Mouse (Mus musculus) left cerebral cortex, adult 6 months (tissue): Measurements from ENCODE around the gene Gm10644. TPM values are rescaled to one million over a fixed set of nuclear protein-coding genes. Genes with fewer than 3 reads are reported as not detected.

ENCODE experiments used
- long read RNA-seq, 2 experiments: library from polyadenylated mRNA; unstranded; transcript quantifications; one replicate each; pipeline ENCODE4 v2.0.0; 2019 to 2020
- polyA plus RNA-seq: library from polyadenylated mRNA; unstranded; fragments of <200 nt; fragmentation: Nextera tagmentation; gene quantifications from 2 replicates; pipeline ENCODE4 v1.2.3, GENCODE M21; 2021

Gm10644 gene
- 0.45 and 0.54 TPM in 2 replicates for polyA plus RNA-seq
- long read RNA-seq, experiment 1, partial matches to known transcripts, result 0 of 11 reads
- long read RNA-seq, experiment 1, other reads (novel, unspliced or antisense), result 11 of 11 reads
- long read RNA-seq, experiment 2, partial matches to known transcripts, result 0 of 4 reads
- long read RNA-seq, experiment 2, other reads (novel, unspliced or antisense), result 4 of 4 reads

DNA sequence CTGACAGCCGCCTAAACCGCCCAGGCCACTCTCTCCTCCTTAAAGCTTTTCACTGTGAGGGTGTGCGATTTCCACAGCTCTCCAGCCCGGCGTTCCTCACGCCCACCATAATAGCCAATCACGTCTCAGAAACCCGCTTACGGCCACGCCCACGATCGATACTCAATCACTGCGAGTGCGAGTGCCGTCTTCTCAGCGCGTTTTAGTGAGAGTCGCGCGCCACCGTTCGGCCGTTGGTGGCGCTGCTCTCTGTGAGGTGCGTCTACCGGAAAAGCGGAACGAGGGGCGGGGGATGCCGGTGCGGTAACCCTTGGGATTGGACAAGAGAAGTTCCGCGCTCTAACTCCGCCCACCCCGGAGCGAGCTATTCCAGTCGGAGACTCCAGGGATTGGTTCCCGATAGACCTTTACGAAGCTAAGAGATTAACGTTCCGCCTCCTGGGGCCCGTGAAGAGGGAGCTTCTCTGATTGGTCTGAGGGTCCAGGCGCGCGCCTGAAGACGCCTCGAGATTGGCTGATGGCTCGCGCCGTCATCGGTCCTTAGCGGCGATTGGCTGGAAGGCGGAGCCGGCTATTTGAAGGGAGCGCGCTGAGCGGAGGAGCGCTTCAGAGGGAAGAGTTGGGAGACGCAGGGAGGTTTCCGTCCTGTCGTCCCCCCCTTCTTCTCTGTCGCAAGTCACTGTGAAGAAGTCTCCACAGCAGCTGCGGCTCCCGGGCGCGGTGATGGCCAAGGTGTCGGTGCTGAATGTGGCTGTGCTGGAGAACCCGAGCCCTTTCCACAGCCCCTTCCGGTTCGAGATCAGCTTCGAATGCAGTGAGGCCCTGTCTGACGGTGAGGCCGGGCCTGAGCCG lies at the start of gene Gm10644, which contains the start of gene Asf1b:
Gene Gm10644 (minus strand): TSS at position 100 of the 852 bp plus-strand sequence.
Gene Asf1b (plus strand): TSS at position 402 of the 852 bp plus-strand sequence.

DNA sequence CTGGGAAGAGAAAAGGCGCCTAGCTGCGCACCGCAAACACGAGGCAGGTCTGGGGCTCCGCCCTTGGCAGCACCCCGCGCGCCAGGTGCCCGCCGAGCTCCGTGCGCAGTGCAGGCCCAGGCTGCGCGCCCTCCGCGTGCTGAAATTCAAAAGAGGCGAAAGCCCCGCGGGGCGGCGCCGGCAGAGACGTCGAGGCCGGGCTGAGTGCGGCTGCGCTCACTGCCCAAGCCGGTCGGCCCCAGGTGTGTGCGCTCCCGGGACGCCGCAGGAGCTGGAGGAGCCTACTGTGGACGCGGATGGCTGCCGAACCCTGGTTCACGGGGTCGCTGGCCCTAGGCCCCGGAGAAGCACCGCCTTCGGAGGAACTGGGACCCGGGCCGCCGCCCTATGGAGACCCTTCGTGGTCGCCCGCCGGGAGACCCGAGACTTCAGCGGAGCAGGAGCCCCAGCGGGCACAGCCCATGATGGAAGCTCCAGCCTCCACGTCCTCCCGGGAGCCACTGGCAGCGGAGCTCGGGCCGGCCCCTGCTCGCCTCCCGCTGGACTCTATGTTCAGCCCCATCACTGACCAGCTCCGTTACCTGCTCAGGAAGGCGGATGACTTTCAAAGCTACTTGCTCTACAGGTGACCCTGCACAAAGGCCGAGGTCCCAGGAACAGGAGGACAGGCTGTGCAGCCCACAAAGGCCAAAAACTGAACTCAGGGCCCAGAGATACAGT lies 46.4 kb upstream of the Gm10644 start, which contains the start of gene 1700067K01Rik:
Gene 1700067K01Rik (plus strand): TSS at position 222 of the 720 bp plus-strand sequence.

DNA sequence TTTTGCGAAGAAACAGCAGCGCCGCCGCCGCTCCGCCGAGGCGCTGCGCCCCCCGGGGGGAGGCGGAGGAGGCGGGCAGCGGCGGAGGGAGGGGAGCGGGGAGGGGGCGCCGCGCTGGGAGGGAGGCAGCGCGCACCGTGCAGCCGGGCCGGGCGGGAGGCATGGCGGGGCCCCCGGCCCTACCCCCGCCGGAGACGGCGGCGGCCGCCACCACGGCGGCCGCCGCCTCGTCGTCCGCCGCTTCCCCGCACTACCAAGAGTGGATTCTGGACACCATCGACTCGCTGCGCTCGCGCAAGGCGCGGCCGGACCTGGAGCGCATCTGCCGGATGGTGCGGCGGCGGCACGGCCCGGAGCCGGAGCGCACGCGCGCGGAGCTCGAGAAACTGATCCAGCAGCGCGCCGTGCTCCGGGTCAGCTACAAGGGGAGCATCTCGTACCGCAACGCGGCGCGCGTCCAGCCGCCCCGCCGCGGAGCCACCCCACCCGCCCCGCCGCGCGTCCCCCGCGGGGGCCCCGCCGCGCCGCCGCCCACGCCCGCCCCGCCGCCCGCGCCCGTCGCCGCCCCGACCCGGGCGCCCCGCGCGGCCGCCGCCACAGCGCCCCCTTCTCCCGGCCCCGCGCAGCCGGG lies 42.6 kb upstream of the Gm10644 start, which contains the start of gene Samd1:
Gene Samd1 (plus strand): TSS at position 162 of the 631 bp plus-strand sequence.

DNA sequence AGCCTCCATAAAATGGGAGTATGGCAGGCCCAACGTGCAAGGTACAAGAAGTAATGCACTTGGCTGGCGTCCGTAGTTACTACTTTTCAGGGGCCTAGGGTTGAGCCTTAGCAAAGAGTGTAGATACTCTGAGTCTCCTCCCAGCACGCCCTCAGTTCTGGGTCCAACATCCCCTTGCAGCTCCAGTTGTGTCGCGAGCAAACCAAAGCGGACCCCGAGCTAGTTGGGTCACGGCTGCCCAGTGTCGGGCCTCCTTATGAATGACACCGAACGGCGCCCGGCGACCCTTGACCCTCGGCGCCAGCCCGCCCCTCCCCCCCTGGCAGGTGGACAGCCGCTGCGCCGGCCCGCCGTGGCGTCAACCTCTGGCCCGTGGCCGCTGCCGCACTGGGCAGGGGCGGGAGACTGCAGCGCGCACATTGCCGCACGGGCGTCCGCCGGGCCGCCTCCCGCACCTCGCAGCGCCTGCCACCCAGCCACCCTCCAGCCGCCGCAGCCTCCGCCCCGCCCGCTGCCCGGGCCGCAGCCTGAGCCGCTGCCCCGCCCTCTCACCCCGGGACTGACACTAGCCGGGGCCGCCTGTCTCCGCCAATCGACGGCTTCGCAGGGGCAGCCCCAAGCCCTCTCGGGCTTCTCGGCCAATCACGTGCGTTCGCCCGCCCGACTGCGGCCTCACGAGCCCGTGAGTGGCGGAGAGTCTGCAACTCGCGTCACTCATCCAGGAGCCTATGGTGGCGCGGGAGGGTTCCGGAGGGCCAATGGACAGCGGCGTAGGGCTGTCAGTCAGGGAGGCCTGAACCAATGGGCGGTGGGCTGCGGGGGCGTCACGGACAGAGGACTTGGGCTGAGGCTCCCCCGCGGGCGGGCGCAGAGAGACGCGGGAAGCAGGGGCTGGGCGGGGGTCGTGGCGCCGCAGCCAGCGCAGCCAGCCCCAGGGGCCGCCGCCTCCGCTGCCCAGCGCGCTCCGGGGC lies 17.4 kb upstream of the Gm10644 start, which contains the start of gene Prkaca:
Gene Prkaca (plus strand): TSS at position 844 of the 971 bp plus-strand sequence.

DNA sequence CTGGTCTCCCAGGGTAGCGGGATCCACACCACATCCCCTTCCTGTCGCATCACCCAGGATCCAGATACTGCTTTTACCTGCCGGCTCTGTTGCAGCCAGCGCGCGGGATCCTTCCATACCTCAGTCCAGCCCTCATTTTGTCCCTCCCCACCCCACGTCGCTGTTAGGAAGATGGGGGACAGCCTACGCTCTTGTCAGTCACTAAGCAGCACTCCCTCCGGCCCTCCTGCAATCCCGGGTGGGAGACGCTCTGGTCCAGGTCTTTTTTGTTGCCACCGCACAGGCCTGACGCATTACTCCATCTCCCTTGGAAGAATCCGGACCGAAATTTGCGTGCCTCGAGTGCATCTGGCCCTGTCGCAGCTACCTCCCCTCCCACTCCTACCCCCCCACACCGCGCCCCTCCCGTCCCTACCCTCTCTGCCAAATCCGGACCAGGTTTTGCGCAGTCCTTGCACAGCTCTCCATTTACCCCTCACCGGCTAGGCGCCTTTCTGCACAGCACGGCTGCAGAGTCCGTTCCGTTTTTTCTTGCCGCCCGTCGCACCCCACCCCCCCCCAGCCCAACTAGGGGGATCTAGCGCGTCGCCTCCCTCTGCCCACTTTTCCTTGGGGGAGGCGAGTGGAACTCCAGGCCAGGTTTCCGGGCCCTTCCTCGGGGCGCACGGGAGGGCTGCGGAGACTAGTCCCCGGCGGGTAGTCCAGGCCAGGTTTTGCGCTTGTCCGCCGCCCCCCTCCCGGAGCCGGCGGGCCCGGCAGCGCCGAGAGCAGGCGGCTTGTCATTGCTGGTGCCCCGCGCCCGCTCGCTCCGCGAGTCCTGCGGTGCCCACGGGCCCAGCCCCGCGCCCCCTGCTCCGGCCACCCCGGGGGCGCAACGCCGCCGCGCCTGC lies 55.4 kb downstream of the Gm10644 start, which contains the start of gene Adgrl1:
Gene Adgrl1 (plus strand): TSS at position 743 of the 890 bp plus-strand sequence.

Other genes starting within 250 kb of the Gm10644 start
- gene Ddx39, start 240.0 kb downstream of the Gm10644 start, polyA plus RNA-seq, result 18.2 and 24.2 TPM in 2 replicates
- gene Adgre5, start 213.9 kb downstream of the Gm10644 start, polyA plus RNA-seq, result 2.8 and 3.1 TPM in 2 replicates
- 12.5 and 34.5 TPM in 2 replicates for gene Adgrl1, start 55.1 kb downstream of the Gm10644 start, polyA plus RNA-seq
- gene Asf1b, start 302 bp upstream of the Gm10644 start, polyA plus RNA-seq, result 1.2 and 1.4 TPM in 2 replicates
- 95.3 and 258 TPM in 2 replicates for gene Prkaca, start 17.8 kb upstream of the Gm10644 start, polyA plus RNA-seq
- 1.3 and 2.9 TPM in 2 replicates for gene Samd1, start 42.5 kb upstream of the Gm10644 start, polyA plus RNA-seq
- 0.38 and 0.40 TPM in 2 replicates for gene 1700067K01Rik, start 46.3 kb upstream of the Gm10644 start, polyA plus RNA-seq
- gene 2210011C24Rik, start 57.0 kb upstream of the Gm10644 start, polyA plus RNA-seq, result 2.4 and 2.6 TPM in 2 replicates
- 0.71 and 1.6 TPM in 2 replicates for gene Palm3, start 66.3 kb upstream of the Gm10644 start, polyA plus RNA-seq
- 0.15 and 0.23 TPM in 2 replicates for gene Il27ra, start 87.4 kb upstream of the Gm10644 start, polyA plus RNA-seq
- not detected in 2 replicates for gene Rln3, start 89.8 kb upstream of the Gm10644 start, polyA plus RNA-seq
- gene Gm10643, start 109.9 kb upstream of the Gm10644 start, polyA plus RNA-seq, result 0.79 and 1.6 TPM in 2 replicates
- gene Rfx1, start 111.6 kb upstream of the Gm10644 start, polyA plus RNA-seq, result 1.5 and 2.0 TPM in 2 replicates
- 2.3 and 2.4 TPM in 2 replicates for gene Dcaf15, start 149.6 kb upstream of the Gm10644 start, polyA plus RNA-seq
- 0.06 TPM in 1 of 2 replicates, not detected in the other for gene Podnl1, start 170.8 kb upstream of the Gm10644 start, polyA plus RNA-seq
- gene Cc2d1a, start 192.7 kb upstream of the Gm10644 start, polyA plus RNA-seq, result 9.9 and 10.6 TPM in 2 replicates
- gene 4930432K21Rik, start 192.8 kb upstream of the Gm10644 start, polyA plus RNA-seq, result 1.2 and 2.5 TPM in 2 replicates
- gene Nanos3, start 230.0 kb upstream of the Gm10644 start, polyA plus RNA-seq, result 4.0 and 5.1 TPM in 2 replicates